14 mouse cellular contexts compared by ENCODE assay signal in the genomic region with DNA sequence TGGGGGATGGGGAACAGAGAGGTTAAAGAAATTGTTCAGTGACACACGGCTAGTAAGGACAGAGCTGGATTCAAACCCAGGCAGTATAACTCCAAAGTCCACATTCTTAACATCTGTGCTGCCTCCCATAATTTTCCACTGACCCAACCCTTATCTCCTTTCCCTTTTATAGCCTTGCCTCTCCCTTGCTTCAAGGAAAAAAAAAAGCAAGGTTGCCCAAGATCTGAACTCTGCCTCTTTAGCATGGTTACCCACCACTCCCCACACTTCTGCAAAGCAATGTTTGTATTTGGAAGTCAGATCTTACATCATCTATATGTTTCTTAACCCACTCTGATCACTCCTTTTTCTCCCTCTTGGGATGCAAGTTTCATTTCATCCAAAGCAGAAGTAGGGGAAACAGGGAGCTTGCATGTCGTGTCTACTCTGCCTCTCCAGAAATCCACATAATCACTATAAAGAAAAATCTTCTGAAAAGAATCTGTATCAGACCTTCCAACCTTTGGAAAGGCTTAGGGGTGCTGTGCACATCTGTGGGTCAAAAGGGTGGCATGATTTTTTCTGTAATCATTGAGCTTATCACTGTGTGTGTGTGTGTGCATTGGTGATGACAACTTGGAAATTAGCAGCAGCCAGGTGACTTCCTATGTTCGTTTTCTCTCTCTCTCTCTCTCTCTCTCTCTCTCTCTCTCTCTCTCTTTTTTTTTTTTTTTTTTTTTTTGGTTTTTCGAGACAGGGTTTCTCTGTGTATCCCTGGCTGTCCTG.
"Had no signal": no experiment of that assay in that cellular context is flagged by ENCODE, and none has a peak within 500 bp of the region (broad histone marks: within the 10 kb centered on the region; RNA-seq: fewer than 3 reads in every experiment).

No protein-coding gene starts in this region.

- H3K4me1 ChIP-seq: neural tube, embryonic 12.5 days had no signal

- H3K36me3 ChIP-seq: kidney, embryonic 15.5 days; limb, embryonic 13.5 days; liver, embryonic 15.5 days; neural tube, embryonic 12.5 days had no signal

- H3K9ac ChIP-seq: kidney, embryonic 15.5 days; limb, embryonic 13.5 days; liver, embryonic 15.5 days; neural tube, embryonic 12.5 days had no signal

- H3K4me2 ChIP-seq: kidney, embryonic 15.5 days; limb, embryonic 13.5 days; liver, embryonic 15.5 days; neural tube, embryonic 12.5 days had no signal

- H3K27me3 ChIP-seq: kidney, embryonic 15.5 days; liver, embryonic 15.5 days; neural tube, embryonic 12.5 days had no signal

- H3K27ac ChIP-seq: kidney, embryonic 15.5 days; limb, embryonic 13.5 days; liver, embryonic 15.5 days; macrophage; neural tube, embryonic 12.5 days had no signal

- H3K4me3 ChIP-seq: kidney, embryonic 15.5 days; limb, embryonic 13.5 days; liver, embryonic 15.5 days; neural tube, embryonic 12.5 days had no signal

- H3K9me3 ChIP-seq: kidney, embryonic 15.5 days; limb, embryonic 13.5 days; liver, embryonic 15.5 days; neural tube, embryonic 12.5 days had no signal

- DNase-seq: kidney, adult 2 months; kidney, postnatal 14 days; layer of hippocampus, adult 9-11 months; layer of hippocampus, postnatal 36 days; left cerebral cortex, postnatal 4 days; lung, adult 2 months; lung, postnatal 14 days; midbrain, embryonic 14.5 days; right cerebral cortex, postnatal 4 days had no signal
